9 mouse cellular contexts compared by ENCODE assay signal in genomic region chr8:72240403-72240763, GRCm38 (mm10). TPM values are rescaled to one million over a fixed set of nuclear protein-coding genes. Genes with fewer than 3 reads are reported as not detected.
DNase-seq lines count a peak whose midpoint lies in the region; ATAC-seq and TF ChIP-seq lines count a peak whose summit lies in the region.
"Had no signal": no experiment of that assay in that cellular context is flagged by ENCODE, and none has a peak within 500 bp of the region (broad histone marks: within the 10 kb centered on the region; RNA-seq: fewer than 3 reads in every experiment).

No protein-coding gene starts in this region.

- H3K4me3 ChIP-seq in kidney, postnatal 0 days (replicated peaks; ENCODE audit: low read depth, low read length), result peak overlapping the region; percentile 71
- peak overlapping the region; percentile 49 for H3K4me3 ChIP-seq in embryonic facial prominence, embryonic 11.5 days (ENCODE audit: low read depth, low read length)
- peak overlapping the region; percentile 81 for H3K4me3 ChIP-seq in intestine, embryonic 14.5 days (ENCODE audit: low read depth, low read length)
- peak overlapping the region; percentile 82 for H3K4me3 ChIP-seq in midbrain, embryonic 16.5 days (ENCODE audit: low read depth, low read length)

- ATAC-seq in kidney, postnatal 0 days (replicated peaks; ENCODE audit: low FRiP score, low read depth), result peak; percentile 53
- ATAC-seq in embryonic facial prominence, embryonic 11.5 days (replicated peaks; ENCODE audit: insufficient number of reproducible peaks, low FRiP score, low TSS enrichment, low read depth), result no peak
- ATAC-seq in intestine, embryonic 14.5 days (replicated peaks; ENCODE audit: low FRiP score, low TSS enrichment, low read depth), result peak; percentile 73
- ATAC-seq in midbrain, embryonic 16.5 days, result no peak

- peak overlapping the region; percentile 73 for H3K4me2 ChIP-seq in kidney, postnatal 0 days (ENCODE audit: low read length)
- peak overlapping the region; percentile 50 for H3K4me2 ChIP-seq in embryonic facial prominence, embryonic 11.5 days (ENCODE audit: low read depth, low read length)
- H3K4me2 ChIP-seq in intestine, embryonic 14.5 days (ENCODE audit: low read length), result peak overlapping the region; percentile 65
- peak overlapping the region; percentile 80 for H3K4me2 ChIP-seq in midbrain, embryonic 16.5 days (ENCODE audit: low read length)

- WGBS in kidney, postnatal 0 days, result 1% methylated on average over 24 of the region's 24 CpGs
- 2% methylated on average over 24 of the region's 24 CpGs for WGBS in embryonic facial prominence, embryonic 11.5 days
- 1% methylated on average over 24 of the region's 24 CpGs for WGBS in intestine, embryonic 14.5 days
- WGBS in midbrain, embryonic 16.5 days, result 0% methylated on average over 24 of the region's 24 CpGs

- H3K36me3 ChIP-seq in kidney, postnatal 0 days (ENCODE audit: insufficient read depth, low read length), result 0 out of 2 replicates have a peak, but pooled peaks cover 3% of the 10 kb centered on the region
- H3K36me3 ChIP-seq in embryonic facial prominence, embryonic 11.5 days (replicated peaks; ENCODE audit: control insufficient read depth, insufficient read depth, low read depth, low read length), result no peaks in the 10 kb centered on the region
- H3K36me3 ChIP-seq in intestine, embryonic 14.5 days (ENCODE audit: control insufficient read depth, insufficient read depth, low read length), result no peaks in the 10 kb centered on the region
- no peaks in the 10 kb centered on the region for H3K36me3 ChIP-seq in midbrain, embryonic 16.5 days (ENCODE audit: control insufficient read depth, insufficient read depth, low read length)

- no peak for DNase-seq in kidney, postnatal 0 days (ENCODE audit: low spot score)
- no peak for DNase-seq in kidney, postnatal 36 days
- DNase-seq in embryonic facial prominence, embryonic 11.5 days (ENCODE audit: low spot score), result no peak
- no peak for DNase-seq in intestine, embryonic 14.5 days (ENCODE audit: low spot score)
- no peak for DNase-seq in urinary bladder, adult 2 months (ENCODE audit: low spot score)
- no peak for DNase-seq in kidney, adult 18-20 months
- no peak for DNase-seq in adrenal gland, postnatal 25 days

- TF ChIP-seq CTCF in kidney, postnatal 0 days (IDR thresholded peaks at IDR 0.05; ENCODE audit: low read depth), result no peak

- peak overlapping the region; percentile 63 for H3K9ac ChIP-seq in kidney, postnatal 0 days (ENCODE audit: low read depth, low read length)
- H3K9ac ChIP-seq in embryonic facial prominence, embryonic 11.5 days (replicated peaks; ENCODE audit: low read length), result peak overlapping the region; percentile 45
- H3K9ac ChIP-seq in intestine, embryonic 14.5 days (ENCODE audit: low read length), result peak overlapping the region; percentile 62
- H3K9ac ChIP-seq in midbrain, embryonic 16.5 days (ENCODE audit: low read depth, low read length), result peak overlapping the region; percentile 83

- H3K4me1 ChIP-seq in kidney, postnatal 0 days (replicated peaks; ENCODE audit: insufficient read depth, low read length), result no peaks in the 10 kb centered on the region; the same call in 1 of the 2 replicates
- H3K4me1 ChIP-seq in embryonic facial prominence, embryonic 11.5 days (ENCODE audit: control insufficient read depth, insufficient read depth, low read length), result no peaks in the 10 kb centered on the region; the same call in 1 of the 2 replicates
- H3K4me1 ChIP-seq in intestine, embryonic 14.5 days (replicated peaks; ENCODE audit: control insufficient read depth, insufficient read depth, low read length), result peaks cover 5% of the 10 kb centered on the region
- H3K4me1 ChIP-seq in midbrain, embryonic 16.5 days (ENCODE audit: control insufficient read depth, insufficient read depth, low read length), result peaks cover 18% of the 10 kb centered on the region

- peak overlapping the region; percentile 91 for H3K27ac ChIP-seq in kidney, postnatal 0 days
- no peak overlapping the region for H3K27ac ChIP-seq in embryonic facial prominence, embryonic 11.5 days (replicated peaks; ENCODE audit: low read depth, low read length)
- peak overlapping the region; percentile 94 for H3K27ac ChIP-seq in intestine, embryonic 14.5 days (ENCODE audit: low read depth)
- peak overlapping the region; percentile 97 for H3K27ac ChIP-seq in midbrain, embryonic 16.5 days (ENCODE audit: low read length)

- H3K27me3 ChIP-seq in kidney, postnatal 0 days (ENCODE audit: insufficient read depth, low read length), result no peaks in the 10 kb centered on the region
- no peaks in the 10 kb centered on the region for H3K27me3 ChIP-seq in embryonic facial prominence, embryonic 11.5 days (ENCODE audit: control insufficient read depth, insufficient read depth, low read length)
- H3K27me3 ChIP-seq in intestine, embryonic 14.5 days (replicated peaks; ENCODE audit: control insufficient read depth, insufficient read depth, low read length), result no peaks in the 10 kb centered on the region
- H3K27me3 ChIP-seq in midbrain, embryonic 16.5 days (ENCODE audit: control insufficient read depth, insufficient read depth, low read depth, low read length), result no peaks in the 10 kb centered on the region

- no peaks in the 10 kb centered on the region for H3K9me3 ChIP-seq in kidney, postnatal 0 days (replicated peaks; ENCODE audit: low read length)
- no peaks in the 10 kb centered on the region for H3K9me3 ChIP-seq in embryonic facial prominence, embryonic 11.5 days (replicated peaks; ENCODE audit: control insufficient read depth, low read length)
- H3K9me3 ChIP-seq in intestine, embryonic 14.5 days (ENCODE audit: control insufficient read depth, low read length), result no peaks in the 10 kb centered on the region
- H3K9me3 ChIP-seq in midbrain, embryonic 16.5 days (replicated peaks; ENCODE audit: control insufficient read depth, low read length, poor library complexity, severe bottlenecking), result no peaks in the 10 kb centered on the region

RNA-seq across cellular contexts. Expression of gene Ap1m1, which starts 0.6 kb away (rescaled TPM):
- 93.0 and 103 TPM in 2 replicates for polyA plus RNA-seq in kidney, postnatal 0 days (2015; fragmentation: Nextera tagmentation; extraction: Ambion mirVana)
- 112 and 123 TPM in 2 replicates for polyA plus RNA-seq in embryonic facial prominence, embryonic 11.5 days (2014; fragmentation: Nextera tagmentation; extraction: Ambion mirVana)
- 108 and 118 TPM in 2 replicates for polyA plus RNA-seq in intestine, embryonic 14.5 days (2014; fragmentation: Nextera tagmentation; extraction: Ambion mirVana)
- 288 and 297 TPM in 2 replicates for polyA plus RNA-seq in midbrain, embryonic 16.5 days (2015; fragmentation: Nextera tagmentation; extraction: Ambion mirVana)
- 75.1 TPM in 2 replicates for polyA plus RNA-seq in urinary bladder, adult 2 months (2012; rRNA removed)
- 66.7 and 68.8 TPM in 2 replicates for total RNA-seq in adrenal gland, postnatal 25 days (2021)

RNA-seq across cellular contexts. Expression of gene Fam32a, which starts 20.9 kb away (rescaled TPM):
- 72.7 and 74.4 TPM in 2 replicates for polyA plus RNA-seq in kidney, postnatal 0 days (2015; fragmentation: Nextera tagmentation; extraction: Ambion mirVana)
- 74.2 and 77.0 TPM in 2 replicates for polyA plus RNA-seq in embryonic facial prominence, embryonic 11.5 days (2014; fragmentation: Nextera tagmentation; extraction: Ambion mirVana)
- 73.3 and 74.3 TPM in 2 replicates for polyA plus RNA-seq in intestine, embryonic 14.5 days (2014; fragmentation: Nextera tagmentation; extraction: Ambion mirVana)
- 111 and 112 TPM in 2 replicates for polyA plus RNA-seq in midbrain, embryonic 16.5 days (2015; fragmentation: Nextera tagmentation; extraction: Ambion mirVana)
- 70.7 and 77.4 TPM in 2 replicates for polyA plus RNA-seq in urinary bladder, adult 2 months (2012; rRNA removed)
- 66.8 and 70.4 TPM in 2 replicates for total RNA-seq in adrenal gland, postnatal 25 days (2021)

RNA-seq across cellular contexts. Expression of gene Gm11034, which starts 26.9 kb away (rescaled TPM):
- not detected in 2 replicates for polyA plus RNA-seq in kidney, postnatal 0 days (2015; fragmentation: Nextera tagmentation; extraction: Ambion mirVana)
- polyA plus RNA-seq in embryonic facial prominence, embryonic 11.5 days (2014; fragmentation: Nextera tagmentation; extraction: Ambion mirVana), result not detected in 2 replicates
- polyA plus RNA-seq in intestine, embryonic 14.5 days (2014; fragmentation: Nextera tagmentation; extraction: Ambion mirVana), result not detected in 2 replicates
- polyA plus RNA-seq in midbrain, embryonic 16.5 days (2015; fragmentation: Nextera tagmentation; extraction: Ambion mirVana), result not detected in 2 replicates
- not detected in 2 replicates for polyA plus RNA-seq in urinary bladder, adult 2 months (2012; rRNA removed)
- total RNA-seq in adrenal gland, postnatal 25 days (2021), result not detected in 2 replicates
- total RNA-seq: left cerebral cortex, postnatal 25 days had no signal

RNA-seq across cellular contexts. Expression of gene Cib3, which starts 27.7 kb away (rescaled TPM):
- not detected in 2 replicates for polyA plus RNA-seq in kidney, postnatal 0 days (2015; fragmentation: Nextera tagmentation; extraction: Ambion mirVana)
- not detected in 2 replicates for polyA plus RNA-seq in embryonic facial prominence, embryonic 11.5 days (2014; fragmentation: Nextera tagmentation; extraction: Ambion mirVana)
- polyA plus RNA-seq in intestine, embryonic 14.5 days (2014; fragmentation: Nextera tagmentation; extraction: Ambion mirVana), result not detected in 2 replicates
- polyA plus RNA-seq in midbrain, embryonic 16.5 days (2015; fragmentation: Nextera tagmentation; extraction: Ambion mirVana), result 0.11 TPM in 1 of 2 replicates, not detected in the other
- 0.04 and 0.11 TPM in 2 replicates for polyA plus RNA-seq in urinary bladder, adult 2 months (2012; rRNA removed)
- 0.64 TPM in 1 of 2 replicates, not detected in the other for total RNA-seq in adrenal gland, postnatal 25 days (2021)

RNA-seq across cellular contexts. Expression of gene Hsh2d, which starts 50.9 kb away (rescaled TPM):
- 0.24 TPM in 1 of 2 replicates, not detected in the other for polyA plus RNA-seq in kidney, postnatal 0 days (2015; fragmentation: Nextera tagmentation; extraction: Ambion mirVana)
- not detected in 2 replicates for polyA plus RNA-seq in embryonic facial prominence, embryonic 11.5 days (2014; fragmentation: Nextera tagmentation; extraction: Ambion mirVana)
- 0.81 and 1.1 TPM in 2 replicates for polyA plus RNA-seq in intestine, embryonic 14.5 days (2014; fragmentation: Nextera tagmentation; extraction: Ambion mirVana)
- polyA plus RNA-seq in midbrain, embryonic 16.5 days (2015; fragmentation: Nextera tagmentation; extraction: Ambion mirVana), result not detected in 2 replicates
- polyA plus RNA-seq in urinary bladder, adult 2 months (2012; rRNA removed), result 0.23 and 0.24 TPM in 2 replicates
- not detected in 2 replicates for total RNA-seq in adrenal gland, postnatal 25 days (2021)
- total RNA-seq: left cerebral cortex, postnatal 25 days had no signal

Comparison
In these comparisons a context has a peak if more than half of its experiments do, and no peak if none do; other contexts are left out.
1. ATAC-seq: peak in kidney, postnatal 0 days (single experiment) and intestine, embryonic 14.5 days (single experiment); none in embryonic facial prominence, embryonic 11.5 days (single experiment) and midbrain, embryonic 16.5 days (single experiment).
2. Peak in every context shown above with its lines, with median percentiles within 50 percentile points of each other: H3K4me2 ChIP-seq, H3K4me3 ChIP-seq and H3K9ac ChIP-seq.